Mouse (Mus musculus) brown adipose tissue, adult 24 weeks (tissue): ENCODE measurements around the gene Bcl6b. TPM values are rescaled to one million over a fixed set of nuclear protein-coding genes. Genes with fewer than 3 reads are reported as not detected.
A peak's percentile ranks its signal among the peaks of the same experiment; 100 is the strongest.

ENCODE experiments used
- H3K27ac ChIP-seq: fragments of 200-500 bp; replicated peaks from 2 replicates; pipeline ENCODE4 v1.5.1; 2012; ENCODE audit warnings: low read depth, mild to moderate bottlenecking, low read length
- H3K4me1 ChIP-seq: fragments of 200-500 bp; 2 replicates; pipeline ENCODE4 v1.6.1; 2012; ENCODE audit warnings: low read length, mixed read lengths; ENCODE audit not compliant: control insufficient read depth, insufficient read depth, insufficient read length
- H3K4me3 ChIP-seq: fragments of 200-500 bp; 2 replicates; pipeline ENCODE4 v1.5.1; 2012; ENCODE audit warnings: low read depth, mild to moderate bottlenecking, low read length, moderate library complexity; ENCODE audit not compliant: insufficient read depth
- polyA plus RNA-seq: library from polyadenylated mRNA; stranded (reverse); fragments of >200 nt; gene quantifications from 2 replicates; pipeline ENCODE4 v1.2.4, GENCODE M21; 2012; ENCODE audit not compliant: missing spikeins, insufficient read depth, insufficient read length

The Bcl6b gene
- polyA plus RNA-seq, result 7.0 and 13.4 TPM in 2 replicates

DNA sequence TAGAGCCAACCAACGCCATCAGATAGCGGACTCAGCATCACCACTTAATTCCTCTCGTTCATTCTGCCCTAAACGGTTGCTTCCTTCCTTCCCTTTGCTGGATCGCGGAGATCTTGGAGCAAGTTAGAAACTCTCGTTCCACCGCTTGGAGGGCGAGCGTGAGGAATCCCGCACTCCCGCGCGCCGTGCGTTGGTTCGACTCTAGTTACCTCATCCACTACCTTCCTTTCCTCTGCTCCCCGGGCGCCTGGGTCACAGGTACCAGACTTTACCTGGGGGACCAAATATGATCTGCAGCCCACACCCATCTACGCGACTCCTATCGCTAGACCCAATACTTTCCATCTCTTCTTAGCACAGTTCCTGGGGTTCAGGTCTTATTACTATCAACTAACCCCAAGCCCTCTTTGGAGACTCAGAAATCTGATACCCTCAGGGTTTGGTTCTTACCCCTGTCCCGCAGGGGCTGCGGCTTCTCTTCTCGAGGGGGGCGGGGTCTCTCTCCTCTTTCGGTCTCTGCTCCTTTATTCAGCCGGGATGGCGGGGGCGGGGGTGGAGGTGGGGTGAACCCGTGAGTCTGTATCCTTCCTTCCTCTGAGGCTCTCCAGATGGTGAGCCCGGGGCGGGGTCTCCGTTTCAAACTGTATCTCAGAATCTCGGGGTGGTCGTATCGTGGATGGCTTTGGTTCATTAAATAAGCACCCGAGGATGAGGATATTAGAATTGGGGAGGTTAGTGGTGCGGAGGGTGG is at the start of gene Bcl6b:
Gene Bcl6b, minus strand, starts transcription at position 539 of the 751 bp plus-strand sequence.
- Histone ChIP-seq H3K27ac (peak within 1 kb of the TSS; percentile 99), H3K4me1 (no peaks in the 10 kb centered on the region), H3K4me3 (peak within 1 kb of the TSS; percentile 65)

DNA sequence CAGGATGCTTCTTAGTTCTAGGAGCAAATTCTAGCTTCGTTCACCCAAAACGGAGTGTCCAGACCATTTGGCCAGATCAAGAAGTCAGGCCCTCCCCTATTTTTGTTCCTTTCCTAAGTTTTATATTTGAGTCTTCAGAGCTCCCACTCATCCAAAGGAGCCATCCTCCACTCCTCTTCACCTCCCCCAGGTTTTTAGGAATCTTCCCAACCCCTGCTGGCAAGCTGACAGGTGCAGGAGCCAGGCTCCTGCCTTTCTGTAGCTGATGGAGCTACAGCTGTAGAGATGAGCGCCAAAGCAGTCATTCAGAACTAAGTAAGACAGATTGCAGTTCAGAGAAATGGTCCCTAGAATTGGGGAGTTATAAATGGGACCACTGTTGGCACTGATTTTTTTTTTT is 49.4 kb upstream of the Bcl6b start:
- no peak overlapping the region for H3K4me3 ChIP-seq
- no peak overlapping the region for H3K27ac ChIP-seq
- H3K4me1 ChIP-seq, result no peaks in the 10 kb centered on the region

DNA sequence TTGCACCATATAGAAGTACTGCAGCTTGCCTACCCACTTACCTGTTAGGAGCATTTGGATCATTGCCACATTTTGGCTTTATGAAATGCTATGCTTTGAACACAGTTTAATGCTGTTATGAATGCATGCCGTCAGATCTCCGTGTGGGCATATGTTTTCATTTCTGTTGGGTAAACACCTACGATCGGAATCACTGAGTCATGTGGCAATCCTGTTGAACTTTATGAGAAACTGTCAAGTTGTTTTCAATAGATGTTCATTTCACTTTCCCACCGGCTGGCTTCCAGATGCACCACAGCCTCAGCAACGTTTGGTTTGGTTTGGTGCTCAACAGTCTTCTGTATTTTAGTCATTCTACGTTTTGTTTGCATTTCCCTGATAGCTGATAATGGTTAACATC is 42.0 kb upstream of the Bcl6b start:
- Histone ChIP-seq H3K27ac (no peak overlapping the region), H3K4me3 (no peak overlapping the region), H3K4me1 (0 out of 2 replicates have a peak, but pooled peaks cover 2% of the 10 kb centered on the region)

DNA sequence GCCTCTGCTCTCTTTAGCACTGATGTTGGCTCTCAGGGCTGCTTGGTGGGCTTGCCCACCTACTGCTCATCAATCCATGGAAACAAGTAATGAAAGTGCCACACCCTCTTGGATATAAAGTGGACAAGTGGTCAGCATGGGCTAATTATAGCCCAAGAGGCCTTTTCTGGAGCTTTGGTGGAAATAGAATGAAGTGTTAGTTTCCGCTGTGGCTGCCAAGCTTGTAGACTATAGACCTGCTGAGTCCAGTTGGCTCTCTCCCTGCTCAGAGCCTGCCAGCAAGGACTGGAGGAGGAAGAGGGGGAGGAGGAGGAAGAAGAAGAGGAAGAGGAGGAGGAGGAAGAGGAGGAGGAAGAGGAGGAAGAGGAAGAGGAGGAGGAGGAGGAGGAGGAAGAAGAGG is 36.8 kb upstream of the Bcl6b start:
- Histone ChIP-seq H3K4me3 (no peak overlapping the region), H3K4me1 (peaks cover 11% of the 10 kb centered on the region), H3K27ac (no peak overlapping the region)

DNA sequence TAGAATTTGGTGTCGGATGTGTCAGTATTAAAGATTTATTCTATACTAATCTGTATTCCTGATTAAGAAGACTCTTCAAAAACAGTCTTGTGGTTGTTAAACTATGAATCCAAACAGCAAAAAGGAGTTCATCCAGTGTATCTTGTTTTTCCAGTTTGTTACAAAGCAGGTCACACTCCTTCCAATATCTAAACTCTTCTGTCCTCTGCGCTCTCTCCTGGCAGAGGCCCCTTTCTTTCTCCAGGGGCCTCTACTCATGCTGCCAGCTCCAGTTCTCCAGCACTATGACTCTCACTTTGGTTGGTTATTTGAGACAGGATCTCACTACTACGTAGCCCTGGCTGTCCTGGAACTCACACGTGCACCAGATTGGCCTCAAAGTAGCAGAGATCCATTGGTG is 36.2 kb upstream of the Bcl6b start:
- Histone ChIP-seq H3K4me1 (peaks cover 11% of the 10 kb centered on the region), H3K4me3 (no peak overlapping the region), H3K27ac (no peak overlapping the region)

DNA sequence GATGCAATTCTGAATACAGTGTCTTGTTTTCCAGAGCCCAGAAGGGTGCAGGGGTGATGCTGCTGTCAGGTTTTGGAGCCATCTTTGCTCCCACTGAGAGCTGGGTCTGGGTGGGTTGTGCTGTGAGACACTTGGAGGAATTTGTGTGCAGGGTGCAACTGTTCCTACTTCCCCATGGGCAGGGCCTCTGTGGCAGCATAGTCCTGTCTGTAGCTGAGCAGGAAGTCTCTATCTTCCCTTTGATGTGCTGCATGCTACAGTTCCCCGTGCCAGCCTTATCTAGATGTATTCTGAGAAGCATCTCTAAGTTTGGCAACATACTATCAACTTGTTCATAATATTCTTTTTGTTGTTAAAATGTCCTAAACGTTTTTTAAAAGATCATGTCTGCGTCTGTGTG is 35.7 kb upstream of the Bcl6b start:
- no peak overlapping the region for H3K4me3 ChIP-seq
- peaks cover 11% of the 10 kb centered on the region for H3K4me1 ChIP-seq
- H3K27ac ChIP-seq, result no peak overlapping the region

DNA sequence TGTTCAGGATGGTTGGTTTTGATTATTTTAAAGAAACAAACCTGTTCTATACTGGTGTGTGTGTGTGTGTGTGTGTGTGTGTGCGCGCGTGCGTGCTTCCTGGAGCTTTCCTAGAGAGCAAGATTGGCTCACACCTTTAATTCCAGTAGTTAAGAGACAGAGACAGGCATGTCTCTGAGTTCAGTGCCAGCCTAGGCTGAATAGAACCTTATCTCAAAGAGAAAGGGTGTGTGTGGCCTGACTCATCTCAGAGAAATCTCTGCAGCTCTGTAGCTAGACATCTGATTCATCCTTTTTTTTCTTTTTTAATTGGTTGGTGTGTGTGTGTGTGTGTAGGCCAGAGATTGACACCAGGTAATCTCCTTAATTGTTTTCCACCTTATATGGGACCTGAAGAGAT is 29.4 kb upstream of the Bcl6b start:
- no peaks in the 10 kb centered on the region for H3K4me1 ChIP-seq

DNA sequence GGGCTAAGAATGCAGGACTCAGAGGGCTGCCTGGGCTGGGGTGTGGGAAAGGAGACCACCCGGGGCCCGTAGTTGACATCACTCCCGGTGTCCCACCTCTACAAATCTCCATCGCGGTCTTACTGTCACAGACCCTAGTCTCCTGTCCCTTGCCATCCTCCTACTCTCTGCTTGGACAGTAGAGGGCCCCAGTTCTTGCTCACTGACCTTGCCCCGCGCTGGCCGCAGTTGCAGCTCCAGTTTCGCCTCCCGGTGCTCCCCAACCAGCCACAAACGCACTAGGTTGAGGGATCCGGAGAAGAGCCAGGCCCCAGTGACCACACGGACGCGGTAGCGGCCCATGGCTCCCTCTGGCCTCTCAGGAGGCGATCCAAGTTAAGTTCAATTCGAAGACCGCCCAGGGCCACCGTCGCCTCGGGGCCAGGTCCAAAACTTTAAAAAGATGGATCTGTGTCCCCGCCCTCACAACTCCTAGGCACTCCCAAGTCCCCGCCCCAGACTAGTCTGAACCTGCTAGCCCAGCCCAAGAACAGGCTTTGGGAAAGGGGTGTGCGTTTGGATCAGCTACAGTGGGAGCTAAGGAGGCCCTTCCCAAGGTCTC is 25.4 kb upstream of the Bcl6b start, which contains the start of gene Alox12:
Gene Alox12, minus strand, starts transcription at position 423 of the 601 bp plus-strand sequence.
- no peak within 1 kb of the TSS for H3K27ac ChIP-seq
- H3K4me1 ChIP-seq, result no peaks in the 10 kb centered on the region

More for the DNA sequence above, 29.4 kb upstream of the Bcl6b start:
- H3K4me3 ChIP-seq, result no peak overlapping the region
- H3K27ac ChIP-seq, result no peak overlapping the region

DNA sequence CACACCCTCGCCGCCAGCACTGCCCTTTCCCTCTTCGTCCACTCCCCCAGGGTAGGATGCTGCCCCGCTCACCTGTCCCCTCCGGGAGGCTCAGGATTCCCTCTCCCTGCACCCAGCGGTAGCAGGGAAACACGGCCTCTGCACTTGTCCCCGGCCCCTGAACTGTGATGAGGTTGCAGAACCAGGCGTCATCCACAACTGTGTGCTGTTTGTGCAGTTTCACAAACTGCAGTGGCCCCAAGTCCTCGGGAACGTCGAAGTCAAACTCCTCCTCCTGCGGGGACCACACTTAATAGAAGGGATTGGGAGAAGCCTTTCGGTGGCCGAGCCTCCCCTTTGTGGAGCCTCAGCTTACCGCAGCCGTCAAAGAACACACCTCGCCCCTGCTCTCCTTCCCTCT is 24.7 kb upstream of the Bcl6b start:
- Histone ChIP-seq H3K4me3 (peak overlapping the region; percentile 64), H3K27ac (no peak overlapping the region), H3K4me1 (no peaks in the 10 kb centered on the region)

More for the DNA sequence above, 25.4 kb upstream of the Bcl6b start, which contains the start of gene Alox12:
- H3K4me3 ChIP-seq, result peak within 1 kb of the TSS; percentile 64

DNA sequence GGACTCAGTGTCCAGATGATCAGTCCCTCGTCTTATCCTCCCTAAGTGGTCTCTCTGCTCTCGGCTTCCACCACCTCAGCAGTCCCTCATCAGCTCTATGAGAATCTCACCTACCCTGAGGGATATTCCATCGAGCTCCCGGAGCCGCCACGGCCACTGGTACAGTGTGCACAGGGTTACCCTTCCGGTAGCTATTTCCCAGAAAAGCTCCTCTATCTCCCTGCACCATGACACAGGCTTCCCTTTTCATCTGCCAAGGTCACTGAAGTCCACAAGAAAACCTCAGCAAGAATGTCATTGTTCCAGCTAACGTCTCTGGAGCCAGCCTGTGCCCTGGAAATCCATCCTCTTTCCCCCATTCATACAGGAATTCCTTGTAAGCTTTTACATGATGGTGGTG is 22.3 kb upstream of the Bcl6b start:
- H3K4me1 ChIP-seq, result no peaks in the 10 kb centered on the region
- no peak overlapping the region for H3K27ac ChIP-seq
- no peak overlapping the region for H3K4me3 ChIP-seq

DNA sequence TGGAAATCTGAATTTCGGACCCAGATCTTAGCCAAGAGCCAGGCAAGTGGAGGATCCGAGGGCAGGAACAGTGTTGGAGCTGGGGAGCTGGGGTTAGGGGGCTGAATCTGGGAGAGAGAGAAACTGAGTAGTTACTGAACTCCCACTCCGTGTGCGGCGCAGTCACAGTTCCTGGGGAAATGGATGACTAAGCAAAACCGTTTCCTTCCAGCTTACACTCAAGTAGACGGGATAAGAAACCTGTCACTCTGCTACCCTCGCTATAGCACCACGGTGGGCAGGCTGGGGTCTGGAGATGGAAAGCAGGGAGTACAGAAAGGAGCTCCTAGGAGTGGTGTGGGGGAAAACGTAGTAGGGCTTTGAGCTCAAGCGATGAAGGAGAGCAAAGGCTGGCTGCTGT is 20.6 kb upstream of the Bcl6b start:
- Histone ChIP-seq H3K4me1 (no peaks in the 10 kb centered on the region), H3K4me3 (no peak overlapping the region), H3K27ac (no peak overlapping the region)

DNA sequence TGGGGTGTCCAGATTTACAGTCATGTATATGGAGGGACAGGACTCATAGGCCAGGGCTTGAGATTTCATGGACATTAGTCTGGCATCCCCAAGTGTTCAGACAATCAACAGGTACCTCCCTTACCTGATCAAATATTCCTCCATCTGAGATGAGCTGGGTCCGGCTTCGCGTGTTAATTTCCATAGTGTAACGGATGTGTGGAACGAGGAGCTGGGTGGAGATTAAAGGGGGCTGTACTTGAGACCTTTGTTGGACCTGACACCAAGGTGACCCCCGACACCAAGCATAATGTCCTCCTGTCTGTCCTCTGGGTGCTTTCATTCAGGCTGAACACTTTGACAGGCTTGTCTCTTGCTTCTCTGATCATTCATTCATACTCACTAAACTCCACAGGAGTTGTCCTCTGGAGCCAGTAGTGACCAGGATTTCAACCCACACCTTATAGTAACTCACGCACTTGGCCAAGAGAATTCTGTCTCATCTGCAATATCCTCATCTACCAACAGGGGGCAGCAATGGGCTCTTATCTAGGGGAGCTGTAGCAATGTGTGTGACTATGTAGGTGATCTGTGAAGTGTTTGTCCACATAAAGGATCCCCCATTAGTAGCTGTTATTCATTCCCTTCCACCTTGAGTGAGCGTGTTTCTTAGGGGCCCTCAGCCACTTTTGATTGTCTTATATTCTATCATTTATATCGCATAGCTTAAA is 17.7 kb upstream of the Bcl6b start:
- no peak overlapping the region for H3K27ac ChIP-seq
- no peak overlapping the region for H3K4me3 ChIP-seq
- H3K4me1 ChIP-seq, result no peaks in the 10 kb centered on the region

DNA sequence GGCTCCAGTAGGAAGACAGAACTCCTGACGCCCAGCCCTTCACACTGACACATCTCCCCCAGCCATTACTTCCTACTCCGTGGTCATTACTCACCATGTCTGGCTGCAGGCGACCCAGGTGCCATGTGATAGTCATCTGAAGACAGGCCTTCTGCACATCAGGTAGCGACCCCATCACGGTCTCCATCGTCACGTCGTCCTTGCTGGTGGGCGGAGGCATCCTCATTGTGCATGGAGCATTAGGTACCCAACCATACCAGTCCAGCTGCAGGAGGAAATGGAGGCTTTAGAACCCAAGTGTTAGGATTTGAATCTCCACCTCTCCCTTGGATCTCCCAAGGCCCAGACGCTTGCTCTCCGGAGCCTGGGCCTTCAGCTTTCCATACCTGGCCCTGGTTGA is 13.0 kb upstream of the Bcl6b start:
- H3K27ac ChIP-seq, result no peak overlapping the region
- H3K4me3 ChIP-seq, result no peak overlapping the region

DNA sequence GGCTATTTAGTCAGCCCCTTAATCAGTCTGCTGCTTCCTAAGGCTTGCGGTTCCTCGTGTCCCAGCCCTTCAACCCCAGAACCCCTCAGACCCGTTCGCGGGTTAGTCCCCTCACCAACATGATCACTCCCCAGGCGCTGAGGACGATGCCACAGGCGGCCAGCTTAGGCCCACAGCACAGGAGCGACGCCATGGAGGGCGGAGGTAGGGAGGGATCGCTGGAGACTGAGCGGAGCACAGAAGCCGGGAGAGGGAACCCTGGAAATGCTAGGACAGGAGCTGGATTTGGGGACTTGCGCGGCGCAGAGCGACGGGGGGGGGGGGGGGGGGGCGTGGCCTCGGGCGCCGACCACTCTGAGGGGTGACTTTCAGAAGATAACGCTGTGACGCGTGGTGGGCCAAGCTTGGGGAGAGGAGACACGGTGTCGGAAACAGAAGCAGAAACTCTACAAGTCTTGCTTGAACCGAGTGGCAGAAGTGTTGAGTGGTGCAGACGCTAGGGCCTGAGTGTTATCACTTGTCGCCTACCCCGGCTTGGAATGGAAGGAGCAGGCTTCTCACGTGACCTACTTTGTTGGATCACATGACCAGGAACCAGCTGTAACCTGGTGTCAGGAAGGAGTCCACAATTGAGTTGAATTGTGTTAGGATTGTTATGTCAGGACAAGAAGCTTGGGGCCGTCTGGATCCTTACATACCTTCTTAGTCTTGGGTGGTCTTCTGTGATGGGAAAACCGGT is 10.1 kb upstream of the Bcl6b start, which contains the start of the genes Gm21988 and Rnasek:
Gene Gm21988, minus strand, starts transcription at position 290 of the 739 bp plus-strand sequence.
Gene Rnasek, minus strand, starts transcription at position 302 of the 739 bp plus-strand sequence.
- peak within 1 kb of the TSS; percentile 97 for H3K27ac ChIP-seq
- H3K4me3 ChIP-seq, result peak within 1 kb of the TSS; percentile 91
- peaks cover 2% of the 10 kb centered on the region; the same call in 1 of the 2 replicates for H3K4me1 ChIP-seq

More for the DNA sequence above, 13.0 kb upstream of the Bcl6b start:
- 0 out of 2 replicates have a peak, but pooled peaks cover 2% of the 10 kb centered on the region for H3K4me1 ChIP-seq
